9 mouse cellular contexts compared by ENCODE assay signal in genomic region chr11:78973381-78974150, GRCm38 (mm10). TPM values are rescaled to one million over a fixed set of nuclear protein-coding genes. Genes with fewer than 3 reads are reported as not detected.
A peak's percentile ranks its signal among the peaks of the same experiment; 100 is the strongest.
DNase-seq lines count a peak whose midpoint lies in the region; ATAC-seq and TF ChIP-seq lines count a peak whose summit lies in the region.
"Had no signal": no experiment of that assay in that cellular context is flagged by ENCODE, and none has a peak within 500 bp of the region (broad histone marks: within the 10 kb centered on the region; RNA-seq: fewer than 3 reads in every experiment).

No protein-coding gene starts in this region.

- no peaks in the 10 kb centered on the region for H3K27me3 ChIP-seq in kidney, adult 2 months (replicated peaks; ENCODE audit: control insufficient read depth, insufficient read depth, low read length)
- H3K27me3 ChIP-seq in kidney, embryonic 14.5 days (ENCODE audit: control insufficient read depth, insufficient read depth, low read length), result no peaks in the 10 kb centered on the region

- 65% methylated on average over 17 of the region's 17 CpGs for WGBS in kidney, adult 2 months
- 66% methylated on average over 17 of the region's 17 CpGs for WGBS in kidney, embryonic 14.5 days

- in situ Hi-C loops in ES-E14 (cut with MboI; ENCODE audit: low sequenced_read_pairs in 2 of 2, unreplicated experiment in 2 of 2), result no loop called here

- H3K4me1 ChIP-seq in kidney, adult 2 months (ENCODE audit: control insufficient read depth, insufficient read depth, low read length), result no peaks in the 10 kb centered on the region
- H3K4me1 ChIP-seq in kidney, embryonic 14.5 days (ENCODE audit: control insufficient read depth, insufficient read depth, low read length), result 0 out of 2 replicates have a peak, but pooled peaks cover 4% of the 10 kb centered on the region
- peaks cover 7 to 23% of the 10 kb centered on the region in 2 experiments; a peak in 3 of 4 replicates for H3K4me1 ChIP-seq in ES-E14 (ENCODE audit: control insufficient read depth in 2 of 2, insufficient read depth in 2 of 2, low read length in 2 of 2, poor library complexity in 1 of 2)

- peak; percentile 57 for DNase-seq in kidney, adult 2 months
- DNase-seq in ES-E14 (ENCODE audit: low read depth, low spot score), result no peak
- peak; percentile 72 for DNase-seq in gastrocnemius, adult 2 months
- peak; percentile 56 for DNase-seq in induced T-regulatory cell, adult 2 months (ENCODE audit: low read depth)
- peak; percentile 42 for DNase-seq in lung, postnatal 36 days

- H3K9ac ChIP-seq in kidney, embryonic 14.5 days (ENCODE audit: low read depth, low read length), result no peak overlapping the region
- H3K9ac ChIP-seq in ES-E14 (ENCODE audit: insufficient read depth, low read depth, low read length, poor library complexity, severe bottlenecking), result no peak overlapping the region
- H3K9ac ChIP-seq: liver, embryonic 14.5 days had no signal

- no peak for TF ChIP-seq POLR2A in kidney, adult 2 months (IDR thresholded peaks at IDR 0.05; ENCODE audit: low read depth, low read length)

- intact Hi-C loops in gastrocnemius, adult 2 months (cut with DNase I), result no loop called here

- H3K4me3 ChIP-seq in kidney, adult 2 months (ENCODE audit: insufficient read depth, low read depth, low read length), result no peak overlapping the region
- no peak overlapping the region for H3K4me3 ChIP-seq in kidney, embryonic 14.5 days (ENCODE audit: low read length)
- H3K4me3 ChIP-seq in ES-E14 (ENCODE audit: insufficient read depth in 1 of 2, low read depth in 1 of 2, low read length in 2 of 2, poor library complexity in 1 of 2, severe bottlenecking in 1 of 2), result peak overlapping the region; percentile 19 to 36; a peak in 3 of 4 replicates
- no peak overlapping the region for H3K4me3 ChIP-seq in gastrocnemius, adult 2 months

- H3K4me2 ChIP-seq in kidney, embryonic 14.5 days (replicated peaks; ENCODE audit: low read depth, low read length), result no peak overlapping the region

- TF ChIP-seq CTCF in kidney, adult 2 months (conservative IDR thresholded peaks at IDR 0.05; ENCODE audit: insufficient read depth, insufficient read length, low read depth, low read length), result no peak
- no peak for TF ChIP-seq CTCF in gastrocnemius, adult 2 months (IDR thresholded peaks at IDR 0.05)

- no peaks in the 10 kb centered on the region for H3K36me3 ChIP-seq in kidney, adult 2 months (ENCODE audit: control insufficient read depth, insufficient read depth, low read length)
- no peaks in the 10 kb centered on the region for H3K36me3 ChIP-seq in kidney, embryonic 14.5 days (ENCODE audit: control insufficient read depth, insufficient read depth, low read length)
- H3K36me3 ChIP-seq in ES-E14 (ENCODE audit: control insufficient read depth, insufficient read depth, low read length, poor library complexity, severe bottlenecking), result no peaks in the 10 kb centered on the region

- H3K27ac ChIP-seq in kidney, adult 2 months (ENCODE audit: insufficient read depth, low read depth, low read length), result no peak overlapping the region
- no peak overlapping the region for H3K27ac ChIP-seq in kidney, embryonic 14.5 days (ENCODE audit: low read depth, low read length)
- no peak overlapping the region for H3K27ac ChIP-seq in ES-E14 (ENCODE audit: insufficient read depth, low read depth, low read length, poor library complexity, severe bottlenecking)
- peak overlapping the region; percentile 70 for H3K27ac ChIP-seq in gastrocnemius, adult 2 months
- H3K27ac ChIP-seq: liver, embryonic 14.5 days had no signal

- ATAC-seq in kidney, embryonic 14.5 days (ENCODE audit: low FRiP score, low TSS enrichment), result no peak
- ATAC-seq in megakaryocyte, adult 5-6 weeks (ENCODE audit: poor library complexity, severe bottlenecking), result no peak; the same call in 1 of the 2 replicates
- no peak for ATAC-seq in megakaryocyte-erythroid progenitor cell, adult 5-6 weeks (replicated peaks; ENCODE audit: low FRiP score, low TSS enrichment, poor library complexity, severe bottlenecking)

- H3K9me3 ChIP-seq in kidney, embryonic 14.5 days (ENCODE audit: control insufficient read depth, low read length), result no peaks in the 10 kb centered on the region
- no peaks in the 10 kb centered on the region for H3K9me3 ChIP-seq in ES-E14 (ENCODE audit: control insufficient read depth, insufficient read depth, low read depth, low read length)

TF ChIP-seq in ES-E14, 5 proteins besides CTCF, POLR2A, EP300 and RAD21:
- TF ChIP-seq CHD2 (IDR thresholded peaks at IDR 0.05; ENCODE audit: low read depth, low read length) (no peak), ZC3H11A (IDR thresholded peaks at IDR 0.05; ENCODE audit: borderline replicate concordance, low read depth, low read length) (no peak), ZNF384 (IDR thresholded peaks at IDR 0.05; ENCODE audit: low read depth, low read length) (no peak), HCFC1 (IDR thresholded peaks at IDR 0.05; ENCODE audit: borderline replicate concordance, insufficient read depth, low read length) (no peak), MAFK (IDR thresholded peaks at IDR 0.05; ENCODE audit: insufficient read depth, low read depth, low read length) (no peak)

RNA-seq across cellular contexts. Expression of gene Lgals9, which starts 11.2 kb away (rescaled TPM):
- polyA plus RNA-seq in kidney, adult 2 months (2012; rRNA removed), result 55.3 and 63.4 TPM in 2 replicates
- 24.6 and 26.4 TPM in 2 replicates for polyA plus RNA-seq in kidney, embryonic 14.5 days (2014; fragmentation: Nextera tagmentation; extraction: Ambion mirVana)
- total RNA-seq in ES-E14 (2012; rRNA removed), result 3.8 and 8.6 TPM in 2 replicates
- total RNA-seq in gastrocnemius, adult 2 months (2021), result 10 to 100 TPM in 1 of 2 experiments, 1 to 10 TPM in 1; 6.6 to 10.1 TPM
- 218 and 231 TPM in 2 replicates for total RNA-seq in megakaryocyte, adult 5-6 weeks (2015)
- total RNA-seq in megakaryocyte, adult 5-6 weeks (2017), result 40.4 and 48.1 TPM in 2 replicates
- 535 and 677 TPM in 2 replicates for total RNA-seq in megakaryocyte-erythroid progenitor cell, adult 5-6 weeks (2014; fragmentation: Nextera tagmentation)
- total RNA-seq in megakaryocyte-erythroid progenitor cell, adult 5-6 weeks (2017), result 135 and 231 TPM in 2 replicates

RNA-seq across cellular contexts. Expression of gene Nos2, which starts 53.0 kb away (rescaled TPM):
- 1.5 TPM in 2 replicates for polyA plus RNA-seq in kidney, adult 2 months (2012; rRNA removed)
- polyA plus RNA-seq in kidney, embryonic 14.5 days (2014; fragmentation: Nextera tagmentation; extraction: Ambion mirVana), result 1.1 and 1.7 TPM in 2 replicates
- 0.16 and 0.22 TPM in 2 replicates for total RNA-seq in ES-E14 (2012; rRNA removed)
- total RNA-seq in gastrocnemius, adult 2 months (2021), result 1 to 10 TPM in 1 of 2 experiments, under 1 TPM in 1; 0.64 to 1.4 TPM
- not detected in 2 replicates for total RNA-seq in megakaryocyte, adult 5-6 weeks (2015)
- total RNA-seq in megakaryocyte, adult 5-6 weeks (2017), result not detected in 2 replicates
- total RNA-seq in megakaryocyte-erythroid progenitor cell, adult 5-6 weeks (2014; fragmentation: Nextera tagmentation), result not detected in 2 replicates
- total RNA-seq in megakaryocyte-erythroid progenitor cell, adult 5-6 weeks (2017), result not detected in 2 replicates

Comparison
In these comparisons a context has a peak if more than half of its experiments do, and no peak if none do; other contexts are left out.
1. H3K4me3 ChIP-seq: peak in ES-E14 (2 of 2); none in kidney, adult 2 months (single experiment), kidney, embryonic 14.5 days (single experiment) and gastrocnemius, adult 2 months (single experiment).